Mouse (Mus musculus): ENCODE measurements around the gene Thsd7a. TPM values are rescaled to one million over a fixed set of nuclear protein-coding genes. Genes with fewer than 3 reads are reported as not detected.

Gene Thsd7a
- polyA plus RNA-seq, 1 experiment from 2014 or later = 19.8 TPM

DNA sequence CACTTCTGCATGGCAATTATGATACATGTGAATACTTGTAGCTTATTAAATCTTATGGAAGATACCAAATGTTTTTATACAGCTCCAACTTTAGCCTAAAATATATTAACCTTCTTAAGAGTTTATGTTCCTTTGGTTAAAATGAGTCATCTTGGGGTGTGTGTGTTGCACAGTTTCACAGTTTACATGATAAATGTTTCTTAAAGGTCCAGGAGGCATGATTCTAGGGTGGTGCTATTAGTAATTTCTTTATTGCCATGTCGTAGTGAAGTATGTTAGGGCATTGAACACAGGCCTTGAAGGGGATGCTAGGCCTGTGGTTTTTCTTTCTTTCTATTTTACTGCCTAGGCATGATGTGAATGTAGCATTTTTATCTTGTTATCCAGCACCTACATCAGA is 291.8 kb downstream of the Thsd7a start:
- no peak overlapping the region for H3K9ac ChIP-seq (ENCODE audit: low read length)
- no peaks in the 10 kb centered on the region for H3K27me3 ChIP-seq (ENCODE audit: control insufficient read depth, insufficient read depth, low read length)
- H3K36me3 ChIP-seq (ENCODE audit: control insufficient read depth, insufficient read depth, low read length) = no peaks in the 10 kb centered on the region
- H3K4me3 ChIP-seq (ENCODE audit: low read depth, low read length) = no peak overlapping the region
- H3K9me3 ChIP-seq (ENCODE audit: control insufficient read depth, low read length) = no peaks in the 10 kb centered on the region
- no peak for DNase-seq (ENCODE audit: low spot score, missing footprints)
- no peak overlapping the region for H3K4me2 ChIP-seq
- no peaks in the 10 kb centered on the region for H3K4me1 ChIP-seq (ENCODE audit: control insufficient read depth, insufficient read depth, low read length)
- no peak for ATAC-seq (ENCODE audit: low FRiP score)
- WGBS = 88% methylated on average over 1 of the region's 1 CpGs
- H3K27ac ChIP-seq (ENCODE audit: low read depth, low read length) = no peak overlapping the region

DNA sequence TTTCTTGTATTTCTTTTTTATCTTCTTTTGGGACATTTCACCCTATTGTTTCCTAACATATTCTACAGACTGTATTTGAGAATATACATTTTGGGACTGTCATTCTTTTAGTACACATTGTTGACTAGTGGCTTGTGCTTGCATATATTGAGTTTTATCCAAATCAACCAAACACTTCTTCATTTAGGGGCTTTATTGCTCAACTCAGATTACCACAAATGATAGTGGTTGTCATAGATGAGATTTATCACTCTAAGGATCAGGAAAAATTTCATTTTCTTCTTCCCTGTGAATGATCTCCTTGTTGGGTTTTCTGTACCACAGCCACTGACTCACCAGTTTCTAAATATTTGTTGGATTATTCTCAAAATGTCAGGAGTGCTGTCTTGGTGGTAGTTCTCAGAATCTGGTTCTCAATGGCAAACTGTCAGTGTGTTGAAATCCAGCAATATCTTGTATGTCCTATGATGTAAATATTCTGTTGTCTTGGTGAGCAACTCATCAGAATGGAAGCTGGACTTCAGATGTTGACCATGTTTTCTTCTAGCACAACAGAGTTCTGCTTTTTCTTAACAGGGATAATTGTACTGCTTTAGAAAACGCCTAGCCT is 294.2 kb downstream of the Thsd7a start:
- no peaks in the 10 kb centered on the region for H3K27me3 ChIP-seq (ENCODE audit: control insufficient read depth, insufficient read depth, low read length)

DNA sequence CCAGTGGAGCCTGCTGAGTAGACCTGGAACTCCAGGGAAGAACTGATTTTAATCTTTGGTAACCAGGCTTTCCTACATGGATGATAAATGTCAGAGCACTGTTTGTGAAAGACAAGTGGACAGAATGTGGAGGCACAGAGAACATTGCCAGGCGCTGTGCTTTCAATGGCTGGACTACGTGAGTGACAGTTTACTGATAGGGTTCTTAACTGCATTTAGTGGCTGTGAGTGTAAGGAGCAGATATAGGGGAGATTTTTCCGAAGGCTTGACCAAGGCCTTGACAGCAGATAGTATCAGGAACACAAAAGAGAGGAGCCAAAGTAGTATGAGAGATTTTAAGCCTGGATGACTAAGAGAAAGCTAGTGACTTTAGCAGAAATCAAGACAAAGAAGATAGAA is 295.1 kb downstream of the Thsd7a start:
- ATAC-seq (ENCODE audit: low FRiP score) (0 out of 2 replicates have a peak, but pooled peaks have one; percentile 27), DNase-seq (ENCODE audit: low spot score, missing footprints) (no peak)
- 66% methylated on average over 3 of the region's 3 CpGs for WGBS
- Histone ChIP-seq H3K9me3 (ENCODE audit: control insufficient read depth, low read length) (no peaks in the 10 kb centered on the region), H3K9ac (ENCODE audit: low read length) (no peak overlapping the region), H3K4me2 (no peak overlapping the region), H3K36me3 (ENCODE audit: control insufficient read depth, insufficient read depth, low read length) (no peaks in the 10 kb centered on the region), H3K27me3 (ENCODE audit: control insufficient read depth, insufficient read depth, low read length) (no peaks in the 10 kb centered on the region), H3K4me3 (ENCODE audit: low read depth, low read length) (no peak overlapping the region), H3K4me1 (ENCODE audit: control insufficient read depth, insufficient read depth, low read length) (no peaks in the 10 kb centered on the region), H3K27ac (ENCODE audit: low read depth, low read length) (no peak overlapping the region)

More for the DNA sequence above, 294.2 kb downstream of the Thsd7a start:
- Histone ChIP-seq H3K4me3 (ENCODE audit: low read depth, low read length) (no peak overlapping the region), H3K9ac (ENCODE audit: low read length) (no peak overlapping the region), H3K27ac (ENCODE audit: low read depth, low read length) (no peak overlapping the region), H3K4me2 (no peak overlapping the region), H3K4me1 (ENCODE audit: control insufficient read depth, insufficient read depth, low read length) (no peaks in the 10 kb centered on the region), H3K9me3 (ENCODE audit: control insufficient read depth, low read length) (no peaks in the 10 kb centered on the region), H3K36me3 (ENCODE audit: control insufficient read depth, insufficient read depth, low read length) (no peaks in the 10 kb centered on the region)
- WGBS = 57% methylated on average over 1 of the region's 1 CpGs
- no peak for DNase-seq (ENCODE audit: low spot score, missing footprints)
- ATAC-seq (ENCODE audit: low FRiP score) = no peak

DNA sequence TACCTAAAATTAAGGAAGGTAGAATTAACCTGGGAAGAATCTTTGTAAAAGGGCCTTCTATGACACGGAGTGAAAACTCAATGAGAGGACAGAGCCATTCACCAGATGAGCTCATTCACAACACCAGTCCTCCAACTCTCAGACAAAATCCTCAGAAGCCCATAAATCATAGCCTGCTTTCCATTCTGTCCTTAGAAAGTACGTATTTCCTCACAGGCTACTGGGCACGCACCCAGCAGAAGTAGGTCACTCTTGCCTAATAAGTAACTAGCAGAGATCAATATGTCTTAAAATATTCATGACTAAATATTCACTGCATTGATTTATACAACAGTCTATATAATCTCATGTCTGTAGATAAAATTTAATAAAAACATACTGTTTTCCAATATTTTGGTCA is 300.4 kb downstream of the Thsd7a start:
- no peak overlapping the region for H3K4me3 ChIP-seq (ENCODE audit: low read depth, low read length)
- WGBS = 81% methylated on average over 3 of the region's 3 CpGs
- ATAC-seq (ENCODE audit: low FRiP score) = no peak
- no peaks in the 10 kb centered on the region for H3K27me3 ChIP-seq (ENCODE audit: control insufficient read depth, insufficient read depth, low read length)
- H3K9ac ChIP-seq (ENCODE audit: low read length) = no peak overlapping the region
- no peaks in the 10 kb centered on the region for H3K9me3 ChIP-seq (ENCODE audit: control insufficient read depth, low read length)
- no peak overlapping the region for H3K4me2 ChIP-seq
- no peaks in the 10 kb centered on the region for H3K36me3 ChIP-seq (ENCODE audit: control insufficient read depth, insufficient read depth, low read length)
- no peaks in the 10 kb centered on the region for H3K4me1 ChIP-seq (ENCODE audit: control insufficient read depth, insufficient read depth, low read length)
- DNase-seq (ENCODE audit: low spot score, missing footprints) = no peak
- no peak overlapping the region for H3K27ac ChIP-seq (ENCODE audit: low read depth, low read length)

DNA sequence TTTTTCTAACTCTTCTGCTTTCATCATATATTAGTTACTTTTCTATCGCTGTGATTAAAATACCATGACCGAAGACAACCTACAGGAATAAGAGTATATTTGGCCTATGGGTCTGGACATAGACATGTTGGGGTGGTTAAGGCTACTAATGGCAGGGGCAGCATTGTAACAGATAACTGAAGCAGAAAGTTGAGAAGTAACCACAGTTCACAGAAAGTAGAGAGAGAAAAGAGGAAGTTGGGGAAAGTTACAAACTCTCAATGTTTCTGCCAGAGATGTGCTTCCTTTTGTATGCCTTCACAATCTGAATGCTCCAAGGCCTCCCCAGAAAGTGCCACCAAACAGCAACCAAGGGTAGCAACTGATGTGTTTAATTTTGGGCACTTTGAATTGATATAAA is 303.7 kb downstream of the Thsd7a start:
- H3K4me3 ChIP-seq (ENCODE audit: low read depth, low read length) = no peak overlapping the region
- no peaks in the 10 kb centered on the region for H3K9me3 ChIP-seq (ENCODE audit: control insufficient read depth, low read length)
- 95% methylated on average over 2 of the region's 2 CpGs for WGBS
- H3K4me1 ChIP-seq (ENCODE audit: control insufficient read depth, insufficient read depth, low read length) = no peaks in the 10 kb centered on the region
- no peak overlapping the region for H3K9ac ChIP-seq (ENCODE audit: low read length)
- H3K36me3 ChIP-seq (ENCODE audit: control insufficient read depth, insufficient read depth, low read length) = no peaks in the 10 kb centered on the region
- no peaks in the 10 kb centered on the region for H3K27me3 ChIP-seq (ENCODE audit: control insufficient read depth, insufficient read depth, low read length)
- ATAC-seq (ENCODE audit: low FRiP score) (no peak), DNase-seq (ENCODE audit: low spot score, missing footprints) (no peak)
- no peak overlapping the region for H3K4me2 ChIP-seq
- no peak overlapping the region for H3K27ac ChIP-seq (ENCODE audit: low read depth, low read length)

DNA sequence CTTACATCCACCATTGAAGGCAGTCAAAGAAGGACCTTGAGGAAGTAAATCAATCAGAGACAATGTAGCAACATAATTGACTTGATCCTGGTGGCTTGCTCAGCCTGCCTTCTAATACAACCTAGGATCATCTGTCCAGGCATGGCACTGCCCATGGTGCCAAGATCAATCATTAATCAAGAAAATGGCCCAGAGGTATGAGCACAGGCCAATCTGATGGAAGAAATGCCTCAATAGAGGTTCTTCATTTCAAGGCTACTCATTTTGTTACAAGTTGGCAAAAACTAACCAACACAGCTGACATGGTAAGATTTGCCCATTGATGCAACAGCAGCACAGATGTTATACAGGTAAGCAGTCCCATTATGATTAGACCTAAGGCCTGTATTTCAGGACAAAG is 309.6 kb downstream of the Thsd7a start:
- Histone ChIP-seq H3K27me3 (ENCODE audit: control insufficient read depth, insufficient read depth, low read length) (no peaks in the 10 kb centered on the region), H3K36me3 (ENCODE audit: control insufficient read depth, insufficient read depth, low read length) (no peaks in the 10 kb centered on the region), H3K9me3 (ENCODE audit: control insufficient read depth, low read length) (no peaks in the 10 kb centered on the region), H3K27ac (ENCODE audit: low read depth, low read length) (no peak overlapping the region), H3K4me3 (ENCODE audit: low read depth, low read length) (no peak overlapping the region), H3K4me1 (ENCODE audit: control insufficient read depth, insufficient read depth, low read length) (no peaks in the 10 kb centered on the region), H3K9ac (ENCODE audit: low read length) (no peak overlapping the region), H3K4me2 (no peak overlapping the region)
- DNase-seq (ENCODE audit: low spot score, missing footprints) = no peak
- no peak for ATAC-seq (ENCODE audit: low FRiP score)

DNA sequence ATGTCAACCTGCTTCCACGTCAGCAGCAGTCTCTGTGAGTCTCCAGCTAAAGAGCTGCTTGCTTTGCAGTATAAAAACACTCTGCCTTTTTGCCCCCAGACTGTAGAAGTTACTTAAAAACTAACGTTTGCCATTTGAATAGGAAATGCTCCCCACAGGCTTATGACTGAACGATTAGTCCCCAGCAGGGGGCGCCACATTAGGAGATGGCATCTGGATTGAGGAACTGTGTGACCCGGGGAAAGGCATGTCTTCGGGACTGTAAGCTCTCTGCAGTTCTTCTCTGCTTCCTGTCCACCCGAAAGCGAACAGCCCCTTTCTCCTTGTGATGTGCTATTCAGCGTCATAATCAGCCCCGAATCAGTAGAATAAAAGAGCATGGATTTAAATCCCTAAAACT is 330.1 kb downstream of the Thsd7a start:
- no peak overlapping the region for H3K4me3 ChIP-seq (ENCODE audit: low read depth, low read length)
- no peak overlapping the region for H3K9ac ChIP-seq (ENCODE audit: low read length)
- H3K36me3 ChIP-seq (ENCODE audit: control insufficient read depth, insufficient read depth, low read length) = no peaks in the 10 kb centered on the region
- H3K9me3 ChIP-seq (ENCODE audit: control insufficient read depth, low read length) = no peaks in the 10 kb centered on the region
- ATAC-seq (ENCODE audit: low FRiP score) (no peak), DNase-seq (ENCODE audit: low spot score, missing footprints) (no peak)
- no peaks in the 10 kb centered on the region for H3K27me3 ChIP-seq (ENCODE audit: control insufficient read depth, insufficient read depth, low read length)
- no peak overlapping the region for H3K27ac ChIP-seq (ENCODE audit: low read depth, low read length)
- no peaks in the 10 kb centered on the region for H3K4me1 ChIP-seq (ENCODE audit: control insufficient read depth, insufficient read depth, low read length)
- WGBS = 89% methylated on average over 10 of the region's 10 CpGs
- H3K4me2 ChIP-seq = no peak overlapping the region

DNA sequence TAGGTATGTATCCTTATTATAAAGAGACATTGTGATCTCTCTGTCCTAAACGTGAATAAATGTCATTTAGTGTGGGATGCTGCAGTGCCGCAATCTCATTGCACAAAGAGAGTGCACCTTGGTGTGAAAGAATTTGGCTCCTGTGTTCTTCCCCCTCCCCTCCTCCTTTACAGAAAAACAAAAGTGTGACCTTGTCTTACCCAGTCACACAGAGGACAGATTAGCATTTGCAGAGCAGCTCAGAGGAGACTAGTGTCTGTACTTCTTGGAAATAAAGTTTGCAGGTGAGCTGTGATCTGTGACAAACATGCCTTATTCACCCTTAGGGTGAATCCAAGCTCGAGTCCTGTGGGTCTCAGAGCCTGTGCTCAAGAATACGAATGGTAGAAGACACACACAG is 332.2 kb downstream of the Thsd7a start:
- no peak for ATAC-seq (ENCODE audit: low FRiP score)
- H3K9me3 ChIP-seq (ENCODE audit: control insufficient read depth, low read length) = no peaks in the 10 kb centered on the region
- no peak overlapping the region for H3K27ac ChIP-seq (ENCODE audit: low read depth, low read length)
- WGBS = 51% methylated on average over 4 of the region's 4 CpGs
- no peaks in the 10 kb centered on the region for H3K27me3 ChIP-seq (ENCODE audit: control insufficient read depth, insufficient read depth, low read length)
- no peaks in the 10 kb centered on the region for H3K4me1 ChIP-seq (ENCODE audit: control insufficient read depth, insufficient read depth, low read length)
- DNase-seq (ENCODE audit: low spot score, missing footprints) = no peak
- no peaks in the 10 kb centered on the region for H3K36me3 ChIP-seq (ENCODE audit: control insufficient read depth, insufficient read depth, low read length)
- H3K9ac ChIP-seq (ENCODE audit: low read length) = no peak overlapping the region
- no peak overlapping the region for H3K4me3 ChIP-seq (ENCODE audit: low read depth, low read length)
- H3K4me2 ChIP-seq = no peak overlapping the region

DNA sequence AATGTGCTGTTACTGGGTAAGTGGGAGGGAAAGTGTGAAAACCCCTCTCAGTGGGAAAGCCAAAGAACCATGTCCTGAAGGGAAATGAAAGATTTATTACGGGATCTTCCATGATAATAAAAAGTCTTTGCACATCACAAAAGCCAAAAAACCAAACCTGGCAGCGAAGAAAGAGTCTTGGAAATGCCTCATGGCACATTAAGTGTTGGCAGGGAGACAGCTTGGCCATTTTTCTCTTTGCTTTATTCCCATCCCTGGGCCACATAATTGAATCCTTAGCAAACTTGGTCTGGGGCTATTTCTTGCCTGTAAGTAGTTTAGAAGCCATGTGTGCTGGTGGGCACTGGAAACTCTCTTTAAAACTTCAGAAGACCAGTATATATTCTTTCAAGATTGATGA is 344.8 kb downstream of the Thsd7a start:
- H3K4me3 ChIP-seq (ENCODE audit: low read depth, low read length) = no peak overlapping the region
- H3K4me2 ChIP-seq = no peak overlapping the region
- DNase-seq (ENCODE audit: low spot score, missing footprints) (no peak), ATAC-seq (ENCODE audit: low FRiP score) (no peak)
- H3K4me1 ChIP-seq (ENCODE audit: control insufficient read depth, insufficient read depth, low read length) = no peaks in the 10 kb centered on the region
- no peak overlapping the region for H3K9ac ChIP-seq (ENCODE audit: low read length)
- no peaks in the 10 kb centered on the region for H3K27me3 ChIP-seq (ENCODE audit: control insufficient read depth, insufficient read depth, low read length)
- 91% methylated on average over 2 of the region's 2 CpGs for WGBS
- H3K27ac ChIP-seq (ENCODE audit: low read depth, low read length) = no peak overlapping the region
- no peaks in the 10 kb centered on the region for H3K9me3 ChIP-seq (ENCODE audit: control insufficient read depth, low read length)
- H3K36me3 ChIP-seq (ENCODE audit: control insufficient read depth, insufficient read depth, low read length) = no peaks in the 10 kb centered on the region

DNA sequence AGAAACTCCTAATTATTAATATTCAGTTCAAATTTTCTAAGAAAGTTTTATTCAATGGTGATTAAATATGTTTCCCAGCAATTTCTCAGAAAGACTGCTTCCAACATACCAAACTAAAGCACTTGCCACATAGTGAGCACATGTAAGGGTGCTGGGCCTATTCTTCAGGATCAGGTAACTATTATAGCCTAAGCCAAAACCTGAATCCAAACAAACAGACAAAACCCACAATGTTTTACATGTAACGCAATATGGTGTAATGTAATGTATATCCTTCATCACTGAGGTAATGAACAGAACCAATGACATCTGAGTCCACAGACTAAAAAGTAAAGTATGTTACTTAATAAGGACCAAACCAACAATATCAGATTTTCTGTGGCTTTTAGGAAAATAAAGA is 346.2 kb downstream of the Thsd7a start:
- H3K4me2 ChIP-seq = no peak overlapping the region
- H3K4me3 ChIP-seq (ENCODE audit: low read depth, low read length) = no peak overlapping the region
- DNase-seq (ENCODE audit: low spot score, missing footprints) = no peak
- H3K9me3 ChIP-seq (ENCODE audit: control insufficient read depth, low read length) = no peaks in the 10 kb centered on the region
- ATAC-seq (ENCODE audit: low FRiP score) = no peak
- no peaks in the 10 kb centered on the region for H3K36me3 ChIP-seq (ENCODE audit: control insufficient read depth, insufficient read depth, low read length)
- H3K4me1 ChIP-seq (ENCODE audit: control insufficient read depth, insufficient read depth, low read length) = no peaks in the 10 kb centered on the region
- H3K27ac ChIP-seq (ENCODE audit: low read depth, low read length) = no peak overlapping the region
- H3K9ac ChIP-seq (ENCODE audit: low read length) = no peak overlapping the region
- WGBS = 100% methylated on average over 1 of the region's 1 CpGs
- no peaks in the 10 kb centered on the region for H3K27me3 ChIP-seq (ENCODE audit: control insufficient read depth, insufficient read depth, low read length)

Data from midbrain, embryonic 11.5 days (tissue).